Mouse (Mus musculus) neural tube, embryonic 15.5 days (tissue): Measurements from ENCODE around the gene Tmcc2. TPM values are rescaled to one million over a fixed set of nuclear protein-coding genes. Genes with fewer than 3 reads are reported as not detected.

Experiments
- ATAC-seq: fragments of 200-750 bp; cut with Nextera tagmentation; 2 replicates; pipeline ENCODE4 v1.8.0; 2017; ENCODE audit warnings: mild to moderate bottlenecking, moderate TSS enrichment, moderate library complexity; ENCODE audit not compliant: low FRiP score
- H3K27ac ChIP-seq: fragments of 300-500 bp; sonication (generic); replicated peaks from 2 replicates; pipeline ENCODE4 v1.5.1; 2015; ENCODE audit warnings: mild to moderate bottlenecking, inconsistent platforms
- H3K27me3 ChIP-seq: fragments of 300-500 bp; sonication (generic); replicated peaks from 2 replicates; pipeline ENCODE4 v1.6.1; 2015; ENCODE audit warnings: inconsistent platforms
- H3K36me3 ChIP-seq: fragments of 300-500 bp; sonication (generic); 2 replicates; pipeline ENCODE4 v1.6.1; 2015; ENCODE audit warnings: inconsistent platforms
- H3K4me1 ChIP-seq: fragments of 300-500 bp; sonication (generic); 2 replicates; pipeline ENCODE4 v1.6.1; 2015; ENCODE audit warnings: inconsistent platforms
- H3K4me2 ChIP-seq: fragments of 300-500 bp; sonication (generic); 2 replicates; pipeline ENCODE4 v1.6.1; 2015; ENCODE audit warnings: inconsistent platforms, mild to moderate bottlenecking, moderate library complexity
- H3K4me3 ChIP-seq: fragments of 300-500 bp; sonication (generic); replicated peaks from 2 replicates; pipeline ENCODE4 v1.5.1; 2015; ENCODE audit warnings: mild to moderate bottlenecking, inconsistent platforms
- H3K9ac ChIP-seq: fragments of 300-500 bp; sonication (generic); replicated peaks from 2 replicates; pipeline ENCODE4 v1.6.1; 2015; ENCODE audit warnings: mild to moderate bottlenecking, inconsistent platforms
- H3K9me3 ChIP-seq: fragments of 300-500 bp; sonication (generic); replicated peaks from 2 replicates; pipeline ENCODE4 v1.6.1; 2016; ENCODE audit warnings: inconsistent platforms
- WGBS: fragments of 180-500 bp; shearing (Covaris S2); methylation state at CpG from one replicate; pipeline ENCODE4 v1.1.7; 2015; ENCODE audit warnings: mixed read lengths; 5-methylcytosine and 5-hydroxymethylcytosine counted together
- polyA plus RNA-seq: library from polyadenylated mRNA; unstranded; fragments of >200 nt; fragmentation: Nextera tagmentation; extraction: Ambion mirVana; gene quantifications from 2 replicates; pipeline ENCODE4 v1.2.1, GENCODE M21; 2015

Tmcc2 gene
- polyA plus RNA-seq, 1 experiment from 2014 or later, result 33.2 TPM

DNA sequence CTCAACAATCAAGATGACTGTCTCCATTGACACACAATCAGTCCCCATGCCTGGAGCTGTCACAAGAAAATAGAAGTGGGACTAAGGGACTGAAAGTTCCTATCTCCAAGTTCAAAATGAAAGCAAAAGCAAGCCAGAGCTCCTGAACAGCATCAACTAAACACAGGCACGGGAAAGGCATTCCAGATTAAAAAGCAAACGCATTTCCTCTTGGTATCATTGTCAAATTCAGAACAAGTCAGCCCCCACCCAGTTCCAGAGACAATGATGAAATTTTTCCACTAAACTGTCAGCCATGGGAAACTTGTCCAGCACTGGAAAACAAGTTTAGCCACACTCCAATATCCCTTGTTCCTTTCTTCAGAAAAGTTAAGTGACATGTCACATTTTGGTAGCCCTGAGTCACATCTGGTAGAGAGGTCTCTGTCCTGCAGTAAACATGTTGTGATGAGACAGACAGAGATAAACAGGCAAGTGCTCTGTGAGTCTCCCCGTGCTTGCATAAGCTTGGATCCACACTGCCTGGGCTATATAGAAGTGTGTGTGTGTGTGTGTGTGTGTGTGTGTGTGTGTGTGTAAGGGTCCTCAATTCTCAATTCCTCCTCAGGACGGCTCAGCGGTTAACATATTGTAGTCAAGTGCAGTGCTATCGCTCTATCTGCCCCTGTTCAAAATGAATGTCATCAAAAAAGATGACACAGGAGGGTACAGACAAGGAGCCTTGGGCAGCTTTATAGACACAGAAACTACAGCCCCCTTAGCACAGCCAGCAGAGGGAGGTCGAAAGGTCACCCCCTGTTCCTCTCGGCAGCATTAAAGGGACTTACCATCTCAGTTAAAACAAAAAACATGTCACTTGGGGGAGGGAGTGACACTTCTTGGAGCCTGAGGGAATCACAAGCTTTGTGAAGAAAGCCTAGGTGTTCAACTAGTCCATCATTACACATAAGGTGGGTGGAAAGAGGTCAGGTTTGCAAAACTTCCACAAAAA, 2.0 kb downstream of the Tmcc2 start:
- Histone ChIP-seq H3K9ac (peak overlapping the region; percentile 81; the same call in 1 of the 2 replicates), H3K27ac (no peak overlapping the region; the same call in 1 of the 2 replicates), H3K27me3 (no peaks in the 10 kb centered on the region), H3K36me3 (no peaks in the 10 kb centered on the region), H3K4me1 (peaks cover 73% of the 10 kb centered on the region), H3K4me3 (peak overlapping the region; percentile 64), H3K4me2 (peak overlapping the region; percentile 87), H3K9me3 (no peaks in the 10 kb centered on the region)
- ATAC-seq, result no peak
- 50% methylated on average over 8 of the region's 8 CpGs for WGBS

DNA sequence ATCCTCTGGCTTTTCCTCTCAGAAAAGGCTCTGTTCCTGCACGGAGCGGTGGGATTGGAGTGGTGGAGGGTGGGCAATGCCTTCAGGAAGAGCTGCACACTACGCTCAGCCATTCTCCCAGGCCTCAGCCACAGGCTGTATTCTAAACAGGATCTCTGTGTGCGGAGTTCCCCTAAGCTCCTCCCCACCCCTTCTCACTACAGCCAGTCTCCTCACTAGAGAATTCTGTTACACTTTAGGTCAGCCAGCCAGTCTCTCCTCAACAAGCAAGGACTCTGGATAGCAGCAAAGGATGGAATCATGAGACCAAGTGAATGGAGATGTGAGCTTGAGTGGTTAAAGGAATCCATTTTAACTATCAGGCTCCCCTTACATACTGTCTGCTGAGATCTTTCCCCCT, 3.1 kb downstream of the Tmcc2 start:
- Histone ChIP-seq H3K4me3 (0 out of 2 replicates have a peak overlapping the region, but pooled peaks have one; percentile 4), H3K27me3 (no peaks in the 10 kb centered on the region), H3K36me3 (no peaks in the 10 kb centered on the region), H3K9ac (no peak overlapping the region), H3K27ac (0 out of 2 replicates have a peak overlapping the region, but pooled peaks have one; percentile 19), H3K4me1 (peaks cover 76% of the 10 kb centered on the region), H3K9me3 (no peaks in the 10 kb centered on the region), H3K4me2 (peak overlapping the region; percentile 87)
- WGBS, result 42% methylated on average over 4 of the region's 4 CpGs
- ATAC-seq, result no peak

DNA sequence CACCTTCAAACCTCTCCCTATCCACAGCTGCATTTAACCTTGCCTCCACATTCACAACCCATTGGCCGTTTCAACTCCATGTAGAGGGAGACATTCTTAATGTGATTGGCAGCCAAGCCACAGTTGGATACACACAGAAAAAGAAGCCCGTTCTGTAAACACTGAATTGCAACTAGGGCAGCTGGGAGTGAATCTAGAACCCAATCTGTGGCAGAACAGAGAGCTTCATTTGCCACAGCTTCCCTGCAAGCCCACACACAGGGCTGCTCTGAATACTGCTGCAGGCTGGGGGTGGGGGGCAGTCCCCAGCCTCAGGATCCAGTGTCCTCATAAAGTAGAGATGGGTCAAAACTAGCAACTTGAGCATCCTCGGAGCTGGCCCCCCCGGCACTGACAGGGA, 4.8 kb downstream of the Tmcc2 start:
- no peak for ATAC-seq
- Histone ChIP-seq H3K4me2 (no peak overlapping the region), H3K4me1 (peaks cover 67% of the 10 kb centered on the region), H3K27ac (peak overlapping the region; percentile 46; the same call in 1 of the 2 replicates), H3K36me3 (no peaks in the 10 kb centered on the region), H3K9me3 (no peaks in the 10 kb centered on the region), H3K4me3 (no peak overlapping the region), H3K9ac (no peak overlapping the region), H3K27me3 (no peaks in the 10 kb centered on the region)
- 77% methylated on average over 4 of the region's 4 CpGs for WGBS

DNA sequence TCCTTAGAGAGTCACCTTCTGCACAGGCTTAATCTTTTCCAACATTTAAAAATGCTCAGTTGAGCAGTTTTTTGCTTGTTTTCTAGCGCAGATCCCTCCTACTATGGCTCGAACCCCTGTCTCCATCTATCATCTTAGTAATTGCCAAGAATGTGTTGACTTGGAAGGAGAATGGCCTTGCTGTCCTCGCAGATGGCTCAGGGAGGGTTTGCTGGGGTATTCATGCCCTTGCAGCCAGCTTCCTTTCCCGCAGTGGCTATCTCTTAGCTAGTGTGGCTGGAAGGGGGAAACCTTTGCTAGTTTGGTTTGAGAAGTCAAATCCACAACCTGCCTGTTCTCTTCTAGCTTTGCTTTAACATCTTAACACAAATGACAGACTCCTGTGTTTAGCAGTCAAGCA, 5.4 kb downstream of the Tmcc2 start:
- Histone ChIP-seq H3K4me3 (no peak overlapping the region), H3K4me2 (peak overlapping the region; percentile 33; the same call in 1 of the 2 replicates), H3K9me3 (no peaks in the 10 kb centered on the region), H3K36me3 (0 out of 2 replicates have a peak, but pooled peaks cover 2% of the 10 kb centered on the region), H3K27me3 (no peaks in the 10 kb centered on the region), H3K4me1 (peaks cover 65% of the 10 kb centered on the region), H3K9ac (no peak overlapping the region), H3K27ac (peak overlapping the region; percentile 46; the same call in 1 of the 2 replicates)
- no peak for ATAC-seq
- WGBS, result 65% methylated on average over 4 of the region's 4 CpGs

DNA sequence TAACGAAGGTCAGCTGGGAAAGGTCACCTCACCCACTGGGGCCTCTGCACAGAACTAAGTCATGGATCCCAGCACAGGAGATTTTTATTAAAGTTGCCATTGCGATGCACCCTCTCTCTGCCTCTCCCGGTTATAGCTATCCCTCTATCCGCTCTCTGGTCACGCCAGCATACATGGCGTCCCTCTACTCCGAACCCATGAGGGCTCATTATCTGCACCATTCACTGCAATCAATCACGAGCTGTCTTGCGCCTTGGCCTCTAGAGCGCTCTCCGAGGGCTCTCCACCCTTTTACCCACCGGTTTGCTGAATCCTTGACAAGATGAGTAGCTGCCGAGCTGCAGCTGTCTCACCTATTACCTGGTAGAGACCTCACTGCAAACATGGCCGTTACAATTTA, 5.8 kb downstream of the Tmcc2 start:
- WGBS, result 37% methylated on average over 14 of the region's 14 CpGs
- H3K9ac ChIP-seq, result no peak overlapping the region
- H3K4me1 ChIP-seq, result peaks cover 61% of the 10 kb centered on the region
- H3K4me2 ChIP-seq, result peak overlapping the region; percentile 33
- peaks cover 6% of the 10 kb centered on the region for H3K36me3 ChIP-seq
- H3K27ac ChIP-seq, result peak overlapping the region; percentile 48; the same call in 1 of the 2 replicates
- no peak overlapping the region for H3K4me3 ChIP-seq
- H3K9me3 ChIP-seq, result no peaks in the 10 kb centered on the region
- ATAC-seq, result no peak
- no peaks in the 10 kb centered on the region for H3K27me3 ChIP-seq

DNA sequence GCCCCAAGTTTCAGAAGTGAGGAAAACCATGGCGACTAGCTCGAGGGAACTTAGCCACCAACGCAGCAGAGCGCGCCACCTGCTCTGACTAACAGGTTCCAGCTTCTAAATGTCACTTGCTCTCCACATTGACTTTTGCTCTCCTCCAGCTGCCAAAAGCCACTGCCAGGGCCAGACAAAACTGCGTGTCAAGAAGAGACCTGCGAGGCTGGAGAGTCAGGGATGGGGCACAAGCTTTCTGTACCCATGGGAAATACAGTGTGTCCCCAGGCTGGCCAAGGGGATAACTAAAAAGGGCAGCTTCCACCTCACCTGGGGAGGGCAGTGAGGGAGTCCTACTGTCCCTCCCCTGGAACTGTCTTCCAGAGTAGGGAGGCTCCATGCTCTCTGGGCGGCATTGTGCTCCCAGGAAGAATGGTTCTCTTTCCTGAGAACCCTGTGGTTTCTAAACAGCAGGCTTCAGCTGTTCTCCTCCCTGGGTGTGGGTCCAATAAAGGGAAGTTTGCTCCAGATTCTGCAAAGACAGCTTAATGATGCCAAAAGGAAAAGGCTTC, 7.0 kb downstream of the Tmcc2 start:
- H3K4me1 ChIP-seq, result peaks cover 49% of the 10 kb centered on the region
- H3K27ac ChIP-seq, result no peak overlapping the region; the same call in 1 of the 2 replicates
- no peak overlapping the region for H3K4me3 ChIP-seq
- H3K4me2 ChIP-seq, result no peak overlapping the region
- H3K9me3 ChIP-seq, result no peaks in the 10 kb centered on the region
- 81% methylated on average over 8 of the region's 8 CpGs for WGBS
- peaks cover 17% of the 10 kb centered on the region for H3K36me3 ChIP-seq
- no peak overlapping the region for H3K9ac ChIP-seq
- H3K27me3 ChIP-seq, result no peaks in the 10 kb centered on the region
- no peak for ATAC-seq

DNA sequence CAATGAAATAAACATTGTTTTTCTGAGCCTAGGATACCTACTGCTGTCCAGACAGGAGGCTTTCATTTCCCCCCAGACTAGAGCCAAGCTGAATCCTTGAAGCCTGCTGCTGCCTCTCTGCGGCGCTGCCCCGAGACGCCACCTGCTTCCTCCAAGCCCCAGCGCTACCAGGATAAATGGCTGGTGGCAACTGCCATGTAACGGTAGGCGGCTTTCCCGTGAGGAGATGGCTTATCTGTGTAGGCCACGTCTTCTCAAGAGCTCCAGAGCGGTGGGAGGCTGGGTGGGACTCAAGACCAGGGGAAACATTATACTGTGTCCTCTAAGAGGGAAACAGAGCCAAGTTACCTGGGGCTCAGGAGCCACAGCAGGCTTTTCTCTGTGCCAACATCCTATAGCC, 9.2 kb downstream of the Tmcc2 start:
- ATAC-seq, result no peak
- Histone ChIP-seq H3K27ac (no peak overlapping the region), H3K4me3 (no peak overlapping the region), H3K4me2 (no peak overlapping the region), H3K9me3 (no peaks in the 10 kb centered on the region), H3K27me3 (no peaks in the 10 kb centered on the region), H3K36me3 (peaks cover 21% of the 10 kb centered on the region), H3K9ac (no peak overlapping the region), H3K4me1 (peaks cover 37% of the 10 kb centered on the region)
- WGBS, result 56% methylated on average over 10 of the region's 10 CpGs

DNA sequence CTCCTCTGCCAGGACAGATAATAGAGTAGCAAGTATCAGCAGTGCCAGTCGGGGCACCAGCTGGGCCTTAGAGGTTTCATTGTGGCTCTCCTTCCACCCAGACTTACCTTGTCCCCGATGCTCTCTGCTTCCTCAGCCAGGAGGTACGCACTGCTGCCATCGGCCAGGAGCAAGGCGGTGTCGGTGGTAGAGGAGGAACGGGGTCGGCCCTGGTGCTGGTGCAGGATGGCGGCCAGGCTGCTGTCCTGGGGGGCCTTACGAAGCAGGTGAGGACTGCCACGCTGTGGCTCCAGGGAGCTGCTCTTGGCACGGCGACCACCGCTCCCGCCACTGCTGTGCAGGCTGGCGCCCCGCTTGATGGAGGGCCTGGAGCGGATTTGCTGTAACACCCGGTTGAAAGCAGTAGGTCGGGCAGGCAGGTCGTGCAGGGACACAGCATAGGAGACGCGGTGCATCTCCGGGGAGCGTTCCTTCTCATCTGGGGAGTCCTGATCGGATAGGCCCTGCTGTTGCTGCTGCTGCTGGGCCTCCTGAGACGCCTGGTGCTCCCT, 10.5 kb downstream of the Tmcc2 start:
- Histone ChIP-seq H3K9ac (no peak overlapping the region), H3K4me1 (peaks cover 36% of the 10 kb centered on the region)
- no peak for ATAC-seq

DNA sequence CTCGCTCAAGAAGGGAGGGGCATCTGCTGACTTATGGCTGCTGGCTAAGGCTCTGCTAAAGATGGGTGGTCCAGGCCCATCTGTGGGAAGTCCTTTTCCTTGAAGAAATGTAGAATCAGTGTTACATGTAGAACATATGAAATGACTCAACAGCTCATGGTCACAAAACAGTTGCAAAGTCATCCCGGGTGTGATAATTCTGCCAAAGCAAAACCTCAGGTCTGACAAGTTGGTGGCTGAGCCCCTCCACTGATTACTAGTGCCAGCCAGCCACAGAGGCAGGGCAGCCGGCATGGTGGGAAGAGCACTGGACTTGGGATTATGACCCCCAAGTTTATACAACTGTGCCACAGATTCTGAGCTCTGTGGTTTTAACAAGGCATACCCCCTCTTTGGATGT, 13.3 kb downstream of the Tmcc2 start:
- H3K4me3 ChIP-seq, result no peak overlapping the region
- 80% methylated on average over 3 of the region's 3 CpGs for WGBS
- H3K27ac ChIP-seq, result no peak overlapping the region
- H3K27me3 ChIP-seq, result no peaks in the 10 kb centered on the region
- peaks cover 21% of the 10 kb centered on the region for H3K36me3 ChIP-seq
- H3K4me1 ChIP-seq, result peaks cover 46% of the 10 kb centered on the region
- H3K4me2 ChIP-seq, result no peak overlapping the region
- no peak for ATAC-seq
- H3K9ac ChIP-seq, result no peak overlapping the region
- no peaks in the 10 kb centered on the region for H3K9me3 ChIP-seq

More for the DNA sequence above, 10.5 kb downstream of the Tmcc2 start:
- 82% methylated on average over 27 of the region's 27 CpGs for WGBS
- H3K27me3 ChIP-seq, result no peaks in the 10 kb centered on the region
- peaks cover 21% of the 10 kb centered on the region for H3K36me3 ChIP-seq
- H3K4me2 ChIP-seq, result no peak overlapping the region
- no peaks in the 10 kb centered on the region for H3K9me3 ChIP-seq
- no peak overlapping the region for H3K27ac ChIP-seq
- H3K4me3 ChIP-seq, result no peak overlapping the region

DNA sequence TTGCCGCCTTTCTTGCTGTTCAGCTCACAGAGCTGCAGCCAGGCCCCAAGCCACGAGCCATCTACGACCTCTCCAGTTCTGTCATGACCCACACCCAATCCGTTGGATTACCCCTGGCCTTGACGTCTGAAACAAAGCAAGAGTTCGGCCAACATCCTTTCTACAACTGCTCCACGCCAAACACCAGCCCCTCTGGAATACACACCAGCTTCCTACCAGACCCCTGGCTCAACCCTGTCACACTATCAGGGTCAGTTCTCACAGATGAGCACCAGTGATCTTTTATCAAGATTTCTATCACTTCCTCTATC, 14.1 kb downstream of the Tmcc2 start:
- peaks cover 54% of the 10 kb centered on the region for H3K4me1 ChIP-seq

DNA sequence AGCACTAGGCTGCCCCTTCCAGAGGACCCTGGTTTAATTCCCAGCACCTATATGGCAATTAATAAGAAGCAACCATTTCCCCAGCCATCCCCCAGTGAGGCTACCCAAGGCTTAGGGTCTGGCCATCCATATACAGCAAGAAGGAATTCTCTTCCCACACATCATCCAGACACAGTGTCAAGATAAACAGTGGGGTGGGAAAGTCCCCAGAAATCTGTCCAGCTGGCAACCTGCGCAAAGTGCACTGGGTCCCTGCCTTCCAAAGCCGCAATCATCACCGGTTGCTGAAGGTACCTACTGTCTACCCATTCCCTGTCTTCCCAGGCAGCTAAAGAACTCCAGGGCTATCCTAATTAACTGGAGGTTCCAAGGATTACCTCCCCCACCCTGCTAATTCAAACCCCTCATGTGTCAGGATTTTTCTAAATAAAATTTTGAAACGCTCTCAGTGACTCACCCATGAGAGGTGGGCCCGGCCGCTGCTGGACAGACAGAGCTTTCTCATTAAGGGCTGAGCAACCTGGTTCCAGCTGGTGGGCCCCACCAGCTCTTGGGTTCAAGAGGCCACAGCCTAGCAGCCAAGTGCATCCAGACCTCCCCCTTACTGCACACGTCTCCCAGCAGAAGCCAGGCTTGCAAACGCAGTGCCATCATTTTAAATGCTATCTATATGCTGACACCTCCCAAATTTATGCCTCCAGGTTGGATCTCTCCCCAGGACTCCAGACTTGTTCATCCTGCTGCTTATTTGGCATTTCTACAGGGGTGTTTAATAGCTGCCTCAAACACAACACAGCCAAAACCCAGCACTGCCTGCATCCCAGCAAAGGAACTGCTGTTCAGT, 14.6 kb downstream of the Tmcc2 start:
- Histone ChIP-seq H3K36me3 (peaks cover 23% of the 10 kb centered on the region), H3K9ac (no peak overlapping the region), H3K27ac (peak overlapping the region; percentile 51), H3K4me3 (no peak overlapping the region), H3K27me3 (no peaks in the 10 kb centered on the region), H3K9me3 (no peaks in the 10 kb centered on the region), H3K4me1 (peaks cover 60% of the 10 kb centered on the region), H3K4me2 (no peak overlapping the region)
- WGBS, result 72% methylated on average over 8 of the region's 8 CpGs
- no peak for ATAC-seq

More for the DNA sequence above, 14.1 kb downstream of the Tmcc2 start:
- Histone ChIP-seq H3K4me2 (no peak overlapping the region), H3K36me3 (peaks cover 21% of the 10 kb centered on the region), H3K27me3 (no peaks in the 10 kb centered on the region), H3K4me3 (no peak overlapping the region), H3K27ac (peak overlapping the region; percentile 51), H3K9me3 (no peaks in the 10 kb centered on the region), H3K9ac (no peak overlapping the region)
- no peak for ATAC-seq
- 67% methylated on average over 7 of the region's 7 CpGs for WGBS
